Mouse (Mus musculus): ENCODE results near the gene Hist1h3i. TPM values are rescaled to one million over a fixed set of nuclear protein-coding genes. Genes with fewer than 3 reads are reported as not detected.
"Not testable (repeated sequence)": the region's sequence is repeated elsewhere in the genome, so short reads cannot be mapped to it uniquely, and the experiment has no call there.

Hist1h3i gene
- total RNA-seq, 1 experiment from 2014 or later, result 264 TPM

DNA sequence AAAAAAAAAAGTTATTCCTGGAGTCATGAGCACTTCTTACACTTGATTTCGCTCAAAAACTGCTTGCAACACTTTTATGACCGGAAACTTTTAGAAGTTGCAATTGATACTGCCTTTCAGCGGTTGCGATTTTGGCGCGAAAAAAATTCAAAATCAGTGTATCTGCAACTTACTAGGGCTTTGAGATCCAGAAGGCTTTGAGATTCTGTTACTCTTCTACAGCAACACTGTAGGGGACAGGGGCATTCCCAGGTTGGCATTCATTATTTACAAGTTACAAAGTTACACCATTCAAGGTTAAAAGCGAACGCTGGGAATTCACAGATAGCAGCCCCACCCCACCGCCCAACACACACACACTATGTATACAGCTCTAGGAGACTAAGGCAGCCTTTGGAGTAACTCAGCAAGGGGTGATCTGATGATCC, 578 bp upstream of the Hist1h3i start:
- ATAC-seq (replicated peaks; ENCODE audit: low read depth, poor library complexity, severe bottlenecking), result no peak

DNA sequence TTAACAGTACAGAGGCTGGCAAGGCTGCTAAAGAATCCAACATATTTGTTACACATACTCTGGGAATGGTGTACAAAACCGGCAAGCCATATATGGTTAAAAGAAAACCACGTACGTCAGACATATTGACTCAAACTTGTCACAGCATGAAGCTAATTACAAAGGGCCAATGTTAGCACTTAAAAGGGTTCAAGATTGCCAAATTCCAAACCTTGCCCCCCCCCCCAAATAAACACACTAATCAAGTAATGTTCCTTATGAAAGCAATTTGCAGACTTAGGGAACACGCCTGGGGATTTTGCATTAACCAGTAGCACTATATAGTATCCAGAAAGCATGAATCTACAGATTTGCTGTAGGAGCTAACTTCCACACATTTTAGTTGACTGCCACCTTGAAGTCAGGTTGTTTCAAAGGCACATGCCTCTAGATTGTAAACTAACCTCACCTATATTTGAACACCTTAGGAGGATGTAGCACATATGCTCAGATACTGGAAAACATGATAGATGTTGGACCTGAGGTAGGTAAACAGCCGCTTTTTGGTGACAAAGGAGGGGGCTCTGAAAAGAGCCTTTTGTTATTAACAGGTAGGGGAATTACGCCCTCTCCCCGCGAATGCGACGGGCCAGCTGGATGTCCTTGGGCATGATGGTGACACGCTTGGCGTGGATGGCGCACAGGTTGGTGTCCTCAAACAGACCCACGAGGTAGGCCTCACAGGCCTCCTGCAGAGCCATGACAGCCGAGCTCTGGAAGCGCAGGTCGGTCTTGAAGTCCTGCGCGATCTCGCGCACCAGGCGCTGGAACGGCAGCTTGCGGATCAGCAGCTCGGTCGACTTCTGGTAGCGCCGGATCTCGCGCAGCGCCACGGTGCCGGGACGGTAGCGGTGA, 562 bp downstream of the Hist1h3i start:
- not testable (repeated sequence) for ATAC-seq (replicated peaks; ENCODE audit: low read depth, poor library complexity, severe bottlenecking)

DNA sequence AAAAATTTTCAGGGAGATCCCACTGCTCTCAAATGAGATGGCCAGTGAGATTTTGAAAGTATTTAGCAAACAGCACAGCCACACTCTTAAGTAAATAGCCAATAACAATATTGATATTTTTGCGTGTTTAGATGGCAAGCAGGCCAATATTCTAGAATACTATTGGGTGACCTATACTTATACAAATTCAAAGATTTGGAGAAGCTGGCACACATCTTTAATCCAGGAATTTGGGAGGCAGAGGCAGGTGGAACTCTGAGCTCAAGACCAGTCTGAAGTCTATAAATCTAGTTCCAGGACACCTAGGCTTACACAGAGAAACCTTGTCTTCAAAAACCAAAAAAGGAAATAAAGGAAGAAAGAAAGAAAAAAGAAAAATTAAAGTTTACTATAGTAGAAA, 1.5 kb downstream of the Hist1h3i start:
- ATAC-seq (replicated peaks; ENCODE audit: low read depth, poor library complexity, severe bottlenecking), result no peak

DNA sequence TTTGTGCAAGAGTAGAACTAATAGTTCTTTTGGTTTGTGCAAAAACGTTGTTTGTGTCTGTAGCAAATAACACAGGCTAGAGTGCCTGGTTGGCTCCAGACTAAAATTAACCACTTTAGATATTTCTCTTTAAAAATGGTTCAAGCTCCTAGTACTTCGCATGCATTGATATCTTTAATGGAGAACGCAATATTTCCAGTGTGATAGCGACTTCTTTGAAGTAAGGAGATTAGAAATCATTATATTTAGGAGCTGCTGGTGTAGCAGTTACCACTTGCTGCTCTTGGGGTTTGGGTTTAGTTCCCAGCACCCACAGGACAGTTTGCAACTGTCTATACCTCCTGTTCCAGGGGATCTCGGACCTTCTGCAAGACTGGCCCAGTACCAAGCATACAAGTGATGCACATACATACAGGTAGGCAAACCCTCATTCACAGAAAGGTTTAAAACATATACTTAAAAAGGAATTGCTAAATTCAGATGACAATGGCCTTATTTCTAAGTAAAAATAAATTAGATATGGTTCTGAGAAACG, 2.1 kb downstream of the Hist1h3i start:
- no peak for ATAC-seq (replicated peaks; ENCODE audit: low read depth, poor library complexity, severe bottlenecking)

DNA sequence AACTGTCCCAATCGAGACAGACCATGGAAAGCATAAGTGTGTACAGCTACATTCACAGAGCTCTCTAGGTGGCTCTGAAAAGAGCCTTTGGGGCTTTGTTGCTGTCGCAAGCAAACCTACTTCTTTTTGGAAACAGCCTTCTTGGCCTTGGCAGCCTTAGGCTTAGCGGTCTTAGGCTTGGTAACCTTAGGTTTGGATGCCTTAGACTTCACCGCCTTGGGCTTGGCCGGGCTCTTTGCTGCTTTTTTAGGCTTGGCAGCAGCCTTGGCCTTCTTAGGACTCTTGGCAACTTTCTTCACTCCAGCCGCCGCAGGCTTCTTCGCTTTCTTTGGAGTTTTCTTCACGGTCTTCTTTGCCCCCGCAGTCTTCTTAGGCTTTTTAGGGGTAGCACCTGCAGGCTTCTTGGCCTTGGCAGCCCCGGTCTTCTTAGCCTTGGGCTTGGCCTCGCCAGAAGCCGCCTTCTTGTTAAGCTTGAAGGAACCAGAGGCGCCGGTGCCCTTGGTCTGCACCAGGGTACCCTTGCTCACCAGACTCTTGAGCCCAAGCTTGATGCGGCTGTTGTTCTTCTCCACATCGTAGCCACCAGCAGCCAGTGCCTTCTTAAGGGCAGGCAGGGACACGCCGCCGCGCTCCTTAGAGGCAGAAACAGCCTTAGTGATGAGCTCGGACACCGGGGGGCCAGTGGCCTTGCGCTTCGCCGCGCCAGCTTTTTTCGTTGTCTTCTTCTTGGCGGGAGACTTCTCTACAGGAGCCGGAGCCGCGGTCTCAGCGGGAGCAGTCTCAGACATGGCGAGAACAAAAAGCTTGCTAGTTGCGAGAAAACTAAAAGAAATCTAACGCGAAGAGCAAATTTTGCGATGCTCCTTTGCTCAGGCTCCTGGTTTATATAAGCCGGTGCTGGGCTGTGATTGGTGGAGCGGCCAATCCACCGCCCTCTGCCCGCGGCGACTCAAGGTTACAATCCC, 3.1 kb downstream of the Hist1h3i start, which contains the start of gene Hist1h1b:
Hist1h1b (minus strand) TSS at position 859 of the 965 bp plus-strand sequence.
- ATAC-seq (replicated peaks; ENCODE audit: low read depth, poor library complexity, severe bottlenecking), result peak; percentile 53

DNA sequence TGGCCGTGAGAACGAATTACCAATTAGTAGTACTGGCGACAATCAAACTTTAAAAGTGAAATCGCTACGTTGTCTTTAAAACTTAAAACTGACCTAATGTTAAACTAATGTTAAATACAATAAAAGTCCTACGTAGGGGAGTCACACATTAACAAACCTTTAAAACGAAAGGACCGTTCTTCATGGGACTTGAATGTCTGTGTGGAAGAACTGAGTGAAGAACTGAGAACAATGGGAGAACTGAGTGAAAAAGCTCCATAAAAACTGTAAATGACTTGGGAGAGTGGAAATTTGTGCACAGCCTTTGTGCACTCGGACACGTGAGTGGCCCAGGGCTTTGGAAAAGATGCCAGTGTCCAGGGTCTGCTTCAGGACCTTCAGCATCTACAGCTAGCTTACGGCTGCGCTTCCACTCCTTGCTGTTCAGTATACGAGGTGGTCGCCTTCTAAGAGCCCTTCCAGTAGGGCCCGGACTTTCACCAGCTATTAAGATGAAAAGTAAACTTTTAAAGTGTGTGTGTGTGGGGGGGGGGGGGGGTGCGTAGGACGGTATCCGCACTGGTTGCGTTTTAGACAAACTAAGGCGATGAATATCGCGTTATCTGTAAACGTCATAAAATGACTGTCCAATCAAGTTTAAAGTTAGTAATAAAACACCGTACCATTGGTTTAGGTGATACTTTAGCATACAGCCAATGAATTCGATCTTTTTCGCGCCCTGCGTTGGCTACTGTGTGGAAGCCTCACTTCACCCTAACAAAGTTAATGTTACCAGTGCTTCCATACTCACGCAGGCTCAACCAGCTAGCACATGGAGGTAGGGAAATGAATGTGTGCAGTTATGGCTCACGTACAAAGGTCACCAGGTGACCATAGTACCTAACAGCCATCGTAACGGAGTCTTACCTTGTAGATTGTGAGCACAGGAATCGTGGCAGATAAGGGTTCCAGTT, 4.1 kb downstream of the Hist1h3i start:
- peak; percentile 62 for ATAC-seq (replicated peaks; ENCODE audit: low read depth, poor library complexity, severe bottlenecking)

DNA sequence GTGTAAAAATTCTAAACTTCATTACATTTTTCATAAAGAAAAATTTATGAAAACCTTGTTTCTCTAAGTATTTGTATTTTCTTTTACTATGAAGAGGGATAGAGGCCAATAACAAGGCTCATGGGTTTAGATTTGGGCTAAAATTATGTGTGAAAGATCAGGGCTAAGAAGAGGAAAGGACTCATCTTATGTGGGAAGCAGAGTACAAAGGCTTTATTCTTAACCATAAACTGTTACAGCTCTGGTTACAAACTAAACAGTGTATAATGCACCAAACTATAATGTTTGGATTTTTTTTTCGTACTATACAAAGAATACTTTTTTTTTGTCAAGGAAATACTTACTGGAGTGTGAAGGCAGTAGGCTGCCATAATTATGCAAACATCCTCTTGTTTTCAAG, 27.5 kb downstream of the Hist1h3i start:
- ATAC-seq (replicated peaks; ENCODE audit: low read depth, poor library complexity, severe bottlenecking), result no peak

DNA sequence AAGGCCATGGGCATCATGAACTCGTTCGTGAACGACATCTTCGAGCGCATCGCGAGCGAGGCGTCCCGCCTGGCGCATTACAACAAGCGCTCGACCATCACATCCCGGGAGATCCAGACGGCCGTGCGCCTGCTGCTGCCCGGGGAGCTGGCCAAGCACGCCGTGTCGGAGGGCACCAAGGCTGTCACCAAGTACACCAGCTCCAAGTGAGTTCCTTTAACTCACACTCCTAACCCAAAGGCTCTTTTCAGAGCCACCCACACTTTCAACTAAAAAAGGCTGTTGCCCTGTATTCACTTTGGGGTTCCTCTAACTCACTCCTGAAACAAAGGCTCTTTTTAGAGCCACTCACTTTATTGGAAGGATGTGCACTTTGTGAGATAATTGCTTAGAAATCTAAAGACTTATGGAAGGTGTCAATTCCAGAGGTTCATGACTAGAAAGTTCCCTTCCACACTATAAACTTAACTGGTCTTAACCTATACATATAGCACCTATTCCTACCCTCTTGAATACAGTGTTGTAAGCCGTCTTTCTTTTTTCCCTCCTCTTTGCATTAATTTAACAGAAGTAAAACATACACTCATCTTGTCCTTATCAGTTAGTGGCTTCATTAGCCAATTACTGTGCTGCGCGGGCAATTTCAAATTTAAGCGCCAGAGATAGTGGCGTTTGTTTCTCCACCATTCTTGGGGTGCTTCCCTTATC, 28.7 kb downstream of the Hist1h3i start:
- ATAC-seq (replicated peaks; ENCODE audit: low read depth, poor library complexity, severe bottlenecking), result peak; percentile 22

DNA sequence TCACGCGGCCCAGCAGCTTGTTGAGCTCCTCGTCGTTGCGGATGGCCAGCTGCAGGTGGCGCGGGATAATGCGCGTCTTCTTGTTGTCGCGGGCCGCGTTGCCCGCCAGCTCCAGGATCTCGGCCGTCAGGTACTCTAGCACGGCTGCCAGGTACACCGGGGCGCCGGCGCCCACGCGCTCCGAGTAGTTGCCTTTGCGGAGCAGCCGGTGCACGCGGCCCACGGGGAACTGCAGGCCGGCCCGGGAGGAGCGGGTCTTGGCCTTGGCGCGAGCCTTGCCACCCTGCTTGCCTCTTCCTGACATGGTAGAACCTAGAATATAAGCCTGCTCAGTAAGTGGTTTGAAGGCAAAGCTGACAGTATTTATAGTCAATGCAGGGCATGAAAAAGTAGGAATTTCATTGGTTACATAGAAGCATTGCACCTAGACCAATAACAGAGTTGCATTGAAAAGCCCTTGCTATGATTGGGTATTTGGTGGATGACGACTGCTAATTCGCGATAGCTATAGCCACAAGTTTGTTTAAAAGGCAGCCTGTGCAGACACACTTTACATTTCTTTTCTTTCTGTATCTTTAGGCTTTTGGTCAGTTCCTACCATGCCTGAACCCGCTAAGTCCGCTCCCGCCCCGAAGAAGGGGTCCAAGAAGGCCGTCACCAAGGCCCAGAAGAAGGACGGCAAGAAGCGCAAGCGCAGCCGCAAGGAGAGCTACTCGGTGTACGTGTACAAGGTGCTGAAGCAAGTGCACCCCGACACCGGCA, 29.5 kb downstream of the Hist1h3i start, which contains the start of the genes Hist1h2ak and Hist1h2bn:
Hist1h2ak (minus strand) TSS at position 304 of the 762 bp plus-strand sequence.
Hist1h2bn (plus strand) TSS at position 600 of the 762 bp plus-strand sequence.
- ATAC-seq (replicated peaks; ENCODE audit: low read depth, poor library complexity, severe bottlenecking), result peak; percentile 85

DNA sequence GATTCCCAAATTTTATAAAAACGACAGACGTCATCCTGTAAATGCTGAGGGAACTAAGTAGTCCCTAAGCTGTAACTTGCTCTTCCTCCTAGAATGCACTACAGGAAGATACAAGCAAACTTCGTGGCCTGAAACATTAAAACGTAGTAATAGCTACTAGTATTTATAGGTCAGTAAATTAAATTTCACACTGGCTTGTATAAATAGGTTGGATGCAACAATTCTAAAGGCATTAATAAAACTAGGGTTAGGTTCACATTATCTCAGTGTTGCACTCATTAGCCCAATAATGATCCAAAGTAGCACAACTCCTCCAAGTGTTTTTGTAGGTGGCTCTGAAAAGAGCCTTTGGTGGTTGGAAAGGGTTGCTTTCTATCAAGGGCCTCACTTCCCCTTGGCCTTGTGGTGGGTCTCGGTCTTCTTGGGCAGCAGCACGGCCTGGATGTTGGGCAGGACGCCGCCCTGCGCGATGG, 30.1 kb downstream of the Hist1h3i start:
- peak; percentile 21; the same call in 1 of the 2 replicates for ATAC-seq (replicated peaks; ENCODE audit: low read depth, poor library complexity, severe bottlenecking)

DNA sequence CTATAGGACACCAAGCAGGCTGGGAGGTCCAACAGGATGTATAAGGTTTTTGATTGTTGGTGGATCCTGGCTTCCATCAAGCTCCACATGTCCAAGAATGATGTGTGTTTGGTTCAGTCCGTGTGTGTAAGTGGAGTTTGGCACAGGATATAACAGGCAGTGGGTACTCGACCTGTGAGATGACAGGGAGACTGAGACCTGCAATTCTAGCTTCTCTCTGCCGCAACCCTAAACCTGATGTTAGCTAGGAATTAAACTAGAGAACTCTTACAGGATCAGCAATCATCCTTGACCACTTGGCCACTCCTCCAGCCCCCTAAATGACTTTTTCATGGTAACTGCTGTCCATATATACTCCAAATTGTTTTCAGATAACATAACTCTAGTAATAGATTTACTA, 30.8 kb downstream of the Hist1h3i start:
- ATAC-seq (replicated peaks; ENCODE audit: low read depth, poor library complexity, severe bottlenecking), result no peak

DNA sequence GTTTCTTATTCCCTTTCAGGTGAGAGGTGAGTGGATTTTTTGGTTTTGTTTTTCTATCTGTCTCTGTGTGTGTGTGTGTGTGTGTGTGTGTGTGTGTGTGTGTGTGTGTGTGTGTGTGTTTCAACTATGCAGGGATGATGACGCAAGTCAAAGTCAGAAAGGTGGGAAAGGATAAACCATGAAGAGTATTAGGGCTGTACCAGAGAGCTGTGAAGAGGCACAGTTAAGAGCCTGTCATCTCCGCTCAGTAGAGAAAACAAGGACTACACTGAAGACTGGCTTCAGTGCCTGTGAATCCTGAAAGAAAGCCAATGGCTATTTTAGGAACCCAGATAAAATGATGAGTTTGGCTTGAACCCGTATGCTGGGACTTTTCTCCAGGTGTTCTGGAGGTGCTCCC, 31.3 kb downstream of the Hist1h3i start:
- no peak for ATAC-seq (replicated peaks; ENCODE audit: low read depth, poor library complexity, severe bottlenecking)

DNA sequence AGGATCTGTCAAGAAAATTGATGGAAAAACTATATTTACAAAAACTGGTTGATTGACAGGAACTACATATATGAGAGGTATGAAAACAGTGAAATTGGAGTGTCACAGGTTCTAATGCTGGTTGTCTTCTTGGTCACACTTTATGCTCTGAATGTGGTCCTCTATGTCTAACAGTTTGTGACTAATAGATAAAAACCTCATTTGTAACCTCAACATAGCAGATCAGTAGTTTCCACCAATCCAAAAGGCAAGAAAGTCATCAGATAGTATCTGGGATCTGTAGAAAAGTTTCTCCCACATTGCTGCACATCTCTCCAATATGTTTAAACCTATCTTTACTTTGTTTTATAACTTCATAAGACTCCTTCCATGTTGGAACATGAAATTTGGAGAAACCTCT, 31.8 kb downstream of the Hist1h3i start:
- ATAC-seq (replicated peaks; ENCODE audit: low read depth, poor library complexity, severe bottlenecking), result no peak

DNA sequence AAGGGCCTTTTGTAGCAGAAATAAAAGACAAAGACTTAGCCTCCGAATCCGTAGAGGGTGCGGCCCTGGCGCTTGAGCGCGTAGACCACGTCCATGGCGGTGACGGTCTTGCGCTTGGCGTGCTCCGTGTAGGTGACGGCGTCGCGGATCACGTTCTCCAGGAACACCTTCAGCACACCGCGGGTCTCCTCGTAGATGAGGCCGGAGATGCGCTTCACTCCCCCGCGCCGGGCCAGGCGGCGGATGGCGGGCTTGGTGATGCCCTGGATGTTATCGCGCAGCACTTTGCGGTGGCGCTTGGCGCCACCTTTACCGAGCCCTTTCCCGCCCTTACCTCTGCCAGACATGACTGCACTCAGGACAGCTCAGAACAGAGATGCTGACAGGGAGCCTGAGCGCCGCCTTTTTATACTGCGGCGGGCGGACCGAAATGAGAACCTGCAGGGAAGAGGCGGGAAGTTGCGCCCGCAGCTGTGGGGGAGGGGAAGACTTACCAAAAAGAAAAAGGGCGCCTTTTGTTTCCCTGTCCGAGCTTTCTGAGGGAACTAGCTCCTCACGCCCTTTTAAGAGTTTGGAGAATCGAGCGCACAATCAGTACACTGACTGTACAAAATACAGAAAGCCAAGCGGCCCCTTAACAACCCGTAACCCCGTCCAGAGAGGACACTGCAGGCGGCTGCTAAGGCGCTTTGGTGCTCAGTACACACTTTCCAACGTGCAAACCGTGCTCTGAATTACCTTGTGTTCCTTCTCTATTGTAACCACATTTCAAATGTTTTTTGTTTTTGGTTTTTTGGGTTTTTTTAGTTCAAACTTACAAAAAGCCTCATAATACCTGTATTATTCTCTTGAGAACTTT, 32.8 kb downstream of the Hist1h3i start, which contains the start of gene Hist1h4k:
Hist1h4k (minus strand) TSS at position 347 of the 859 bp plus-strand sequence.
- peak; percentile 52 for ATAC-seq (replicated peaks; ENCODE audit: low read depth, poor library complexity, severe bottlenecking)

DNA sequence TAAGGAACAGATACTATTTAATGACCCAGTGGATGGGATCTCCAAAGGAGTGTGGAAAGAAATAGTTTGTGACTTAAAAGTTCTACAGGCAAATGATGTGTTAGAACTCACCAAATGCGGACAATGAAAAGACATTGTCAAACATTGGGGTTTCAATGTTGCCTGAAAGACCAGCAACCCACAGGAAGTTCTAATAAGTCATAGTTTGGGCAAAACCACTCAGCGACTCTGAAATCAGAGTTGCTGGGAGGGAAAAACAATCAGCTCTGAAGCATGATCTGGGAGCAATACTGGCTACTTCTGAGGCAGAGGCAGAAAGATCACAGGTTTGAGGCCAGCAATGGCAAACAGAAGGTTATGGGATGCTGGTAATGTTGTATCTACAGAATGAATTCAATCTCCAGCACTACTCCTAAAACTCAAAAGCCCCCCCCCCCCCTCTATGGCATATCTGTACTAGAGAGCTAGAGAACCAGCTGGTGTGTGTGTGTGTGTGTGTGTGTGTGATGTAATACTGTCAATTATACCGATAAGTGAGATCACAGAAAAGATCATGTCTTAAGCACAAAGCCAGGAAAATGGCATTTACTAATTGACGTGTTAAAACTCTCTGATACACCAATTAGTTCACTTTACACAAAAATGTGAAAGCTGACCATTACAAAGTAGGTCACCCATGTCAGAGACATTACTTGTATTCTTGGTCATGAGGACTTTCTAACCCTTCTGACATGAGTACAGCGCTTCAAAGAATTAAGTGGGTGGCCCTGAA, 33.6 kb downstream of the Hist1h3i start:
- ATAC-seq (replicated peaks; ENCODE audit: low read depth, poor library complexity, severe bottlenecking), result no peak

DNA sequence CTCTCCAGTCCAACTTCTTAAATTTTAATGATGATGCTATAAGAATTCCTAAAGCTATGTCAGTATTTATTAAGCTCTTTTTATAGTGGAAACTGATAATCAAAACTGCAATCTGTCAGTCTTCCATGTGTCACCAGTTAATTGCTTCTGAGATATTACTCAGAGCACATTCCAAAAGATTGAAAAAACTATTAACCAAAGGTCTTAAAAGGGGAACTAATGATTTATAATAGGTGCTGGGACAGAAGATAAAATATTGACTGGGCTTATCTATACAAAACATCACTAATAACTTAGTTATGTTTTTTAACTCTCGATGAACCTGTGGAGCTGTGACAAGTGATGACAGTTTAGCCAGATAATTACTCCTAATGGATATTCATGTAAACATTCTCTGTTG, 38.2 kb downstream of the Hist1h3i start:
- ATAC-seq (replicated peaks; ENCODE audit: low read depth, poor library complexity, severe bottlenecking), result no peak

Measured in common myeloid progenitor, adult 5-6 weeks (primary cell).